Mouse (Mus musculus) ovary, adult 2 months (tissue): ENCODE data around the gene Gpr135. TPM values are rescaled to one million over a fixed set of nuclear protein-coding genes. Genes with fewer than 3 reads are reported as not detected.

Source experiments
- polyA plus RNA-seq: library from polyadenylated mRNA; depleted of rRNA; stranded (reverse); fragments of >200 nt; gene quantifications from 2 replicates; pipeline ENCODE4 v1.2.3, GENCODE M21; 2012; rRNA removed

The Gpr135 gene
- 12.0 and 13.1 TPM in 2 replicates for polyA plus RNA-seq

DNA sequence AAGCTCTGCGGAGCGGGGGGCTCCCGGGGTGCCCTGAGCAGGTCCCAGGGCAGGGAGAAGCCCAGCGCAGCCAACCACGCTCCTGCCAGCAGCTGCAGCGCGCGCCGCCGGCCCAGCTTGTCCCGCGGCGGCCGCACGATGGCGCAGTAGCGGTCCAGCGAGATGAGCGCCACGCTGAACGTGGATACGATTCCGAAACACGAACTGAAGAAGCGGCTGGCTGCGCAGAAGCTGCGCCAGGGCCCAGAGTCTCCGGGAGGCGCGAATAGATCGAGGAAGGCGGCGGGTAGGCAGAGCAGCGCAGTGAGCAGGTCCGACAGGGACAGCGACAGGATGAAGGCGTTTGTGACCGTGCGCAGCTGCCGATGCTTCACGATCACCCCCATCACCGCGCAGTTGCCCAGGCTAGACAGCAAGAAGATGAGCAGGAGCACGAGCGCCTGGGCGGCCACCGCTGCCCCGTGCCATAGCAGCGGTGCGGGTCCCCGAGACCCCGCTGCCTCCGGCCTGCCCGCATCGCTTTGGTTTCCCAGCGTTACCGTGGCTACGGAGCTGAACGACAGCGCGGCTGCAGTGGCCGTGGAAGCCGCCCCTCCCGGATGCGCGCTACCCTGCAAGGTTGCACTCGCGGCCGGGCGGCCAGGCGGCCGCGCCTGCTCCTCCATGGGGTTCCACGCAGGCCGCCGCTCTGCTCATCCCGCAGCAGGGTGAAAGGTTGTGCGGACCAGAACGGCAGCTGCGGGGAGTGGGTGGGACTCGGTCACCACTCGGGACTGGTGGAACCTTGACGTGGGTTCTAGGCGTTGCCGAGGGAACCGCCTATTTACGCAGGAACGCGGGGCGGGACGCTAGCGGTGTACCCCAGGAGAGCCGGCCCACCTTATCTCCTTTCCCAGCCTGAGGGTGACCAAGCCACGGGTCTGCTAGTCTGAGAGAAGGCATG lies at the start of gene Gpr135:
Gene Gpr135, minus strand, starts transcription at position 799 of the 943 bp plus-strand sequence.

DNA sequence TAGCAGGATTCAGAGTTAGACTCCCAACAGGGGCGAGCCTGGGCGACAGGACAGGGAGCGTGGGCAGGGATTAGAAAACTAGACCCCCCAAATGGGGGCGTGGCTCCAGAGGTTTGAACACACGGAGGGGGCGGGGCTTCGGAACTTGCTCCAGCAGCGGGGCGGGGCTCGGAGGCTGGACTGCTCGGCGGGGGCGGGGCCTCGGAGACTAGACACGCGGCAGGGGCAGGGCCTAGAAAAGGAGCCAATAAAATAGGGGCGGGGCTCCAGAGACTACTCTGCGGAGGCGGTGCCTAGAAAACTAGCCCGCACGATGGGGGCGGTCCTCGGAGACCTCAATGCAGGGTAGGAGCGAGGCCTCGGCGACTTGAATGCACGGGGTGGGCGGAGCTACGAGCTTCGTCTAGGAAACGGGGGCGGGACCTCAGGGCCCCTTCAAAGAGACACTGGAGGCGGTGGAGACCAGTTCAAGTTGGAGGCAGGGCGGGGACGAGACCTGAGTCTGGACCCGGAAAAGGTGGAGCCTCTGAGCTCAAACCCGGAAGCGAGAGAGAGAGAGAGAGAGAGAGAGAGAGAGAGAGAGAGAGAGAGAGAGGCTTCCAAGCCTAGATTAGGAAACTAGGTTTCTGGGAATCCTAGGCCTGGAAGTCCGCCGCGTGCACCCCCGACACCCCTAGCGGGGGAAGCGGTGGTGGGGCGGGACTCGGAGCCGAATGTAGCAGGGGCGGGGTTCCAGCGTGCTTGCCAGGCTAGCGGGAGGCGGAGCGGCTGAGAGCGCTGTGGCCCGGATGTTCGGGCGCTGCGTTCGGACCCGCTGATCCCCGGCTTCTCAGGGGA lies 14.6 kb upstream of the Gpr135 start, which contains the start of the genes L3hypdh and Jkamp:
Gene L3hypdh, minus strand, starts transcription at position 111 of the 837 bp plus-strand sequence.
Gene Jkamp, plus strand, starts transcription at position 261 of the 837 bp plus-strand sequence.

Other genes with a start within 250 kb of the Gpr135 start
- 3.3 TPM in 2 replicates for gene Daam1, start 240.0 kb downstream of the Gpr135 start, polyA plus RNA-seq
- 57.4 and 68.0 TPM in 2 replicates for gene L3hypdh, start 14.3 kb upstream of the Gpr135 start, polyA plus RNA-seq
- gene Jkamp, start 14.5 kb upstream of the Gpr135 start, polyA plus RNA-seq, result 58.0 and 86.1 TPM in 2 replicates
- gene Ccdc175, start 113.9 kb upstream of the Gpr135 start, polyA plus RNA-seq, result not detected in 2 replicates